Mouse (Mus musculus): ENCODE data around the gene Gpr87. TPM values are rescaled to one million over a fixed set of nuclear protein-coding genes. Genes with fewer than 3 reads are reported as not detected.

The Gpr87 gene
- total RNA-seq, 4 experiments from 2014 or later = not detected

GRCm38 (mm10) chr3:59139651-59140051 lies 55.3 kb downstream of the Gpr87 start:
- no peak for DNase-seq (ENCODE audit: low spot score in 2 of 2)

- no peak for DNase-seq (ENCODE audit: low spot score in 2 of 2)
Measured at GRCm38 (mm10) chr3:59138946-59139468, 55.9 kb downstream of the Gpr87 start.

- no peak for DNase-seq (ENCODE audit: low spot score in 2 of 2)
Measured at GRCm38 (mm10) chr3:59135911-59136653, 58.8 kb downstream of the Gpr87 start.

- no peak for DNase-seq (ENCODE audit: low spot score in 2 of 2)
Measured at GRCm38 (mm10) chr3:59133189-59133588, 61.7 kb downstream of the Gpr87 start.

GRCm38 (mm10) chr3:59131966-59132365 lies 62.9 kb downstream of the Gpr87 start:
- no peak for DNase-seq (ENCODE audit: low spot score in 2 of 2)

- DNase-seq (ENCODE audit: low spot score in 2 of 2) = no peak
Measured at GRCm38 (mm10) chr3:59131081-59131480, 63.8 kb downstream of the Gpr87 start.

GRCm38 (mm10) chr3:59130431-59130830 lies 64.5 kb downstream of the Gpr87 start:
- no peak for DNase-seq (ENCODE audit: low spot score in 2 of 2)

- no peak for DNase-seq (ENCODE audit: low spot score in 2 of 2)
Measured at GRCm38 (mm10) chr3:59129547-59129946, 65.4 kb downstream of the Gpr87 start.

Other genes starting within 250 kb of the Gpr87 start
- 10 to 100 TPM; 46.1 to 52.7 (median 49.1) TPM for gene Med12l, start 189.3 kb downstream of the Gpr87 start, total RNA-seq (2022)
- gene Gpr171, start 93.3 kb downstream of the Gpr87 start, total RNA-seq (2022) = not detected
- 1 to 10 TPM; 1.9 to 2.8 (median 2.2) TPM for gene P2ry14, start 41.5 kb downstream of the Gpr87 start, total RNA-seq (2022)
- 10 to 100 TPM in 3 of 4 experiments, 1 to 10 TPM in 1; 10.0 to 17.6 (median 13.2) TPM for gene P2ry13, start 15.8 kb upstream of the Gpr87 start, total RNA-seq (2022)
- gene P2ry12, start 67.8 kb upstream of the Gpr87 start, total RNA-seq (2022) = 10 to 100 TPM; 45.9 to 75.5 (median 56.3) TPM
- 1 to 10 TPM; 1.8 to 2.8 (median 2.7) TPM for gene Igsf10, start 149.3 kb upstream of the Gpr87 start, total RNA-seq (2022)

Data from left cerebral cortex, adult 8-10 months (tissue).